Mouse (Mus musculus) G1E (cell line): ENCODE data around the gene Itga3.

Source experiments
- CTCF ChIP-seq: IDR thresholded peaks from 2 replicates; pipeline ENCODE4 v1.5.1; 2012; ENCODE audit warnings: low read depth, low read length, inconsistent platforms, mixed read lengths
- GATA1 ChIP-seq: IDR thresholded peaks from 2 replicates; pipeline ENCODE4 v1.6.1; 2012; ENCODE audit warnings: borderline replicate concordance, low read length, inconsistent platforms, mixed read lengths
- POLR2AphosphoS5 ChIP-seq: IDR thresholded peaks from 2 replicates; pipeline ENCODE4 v1.6.1; 2012; ENCODE audit warnings: low read depth, low read length, inconsistent platforms; ENCODE audit not compliant: insufficient replicate concordance

DNA sequence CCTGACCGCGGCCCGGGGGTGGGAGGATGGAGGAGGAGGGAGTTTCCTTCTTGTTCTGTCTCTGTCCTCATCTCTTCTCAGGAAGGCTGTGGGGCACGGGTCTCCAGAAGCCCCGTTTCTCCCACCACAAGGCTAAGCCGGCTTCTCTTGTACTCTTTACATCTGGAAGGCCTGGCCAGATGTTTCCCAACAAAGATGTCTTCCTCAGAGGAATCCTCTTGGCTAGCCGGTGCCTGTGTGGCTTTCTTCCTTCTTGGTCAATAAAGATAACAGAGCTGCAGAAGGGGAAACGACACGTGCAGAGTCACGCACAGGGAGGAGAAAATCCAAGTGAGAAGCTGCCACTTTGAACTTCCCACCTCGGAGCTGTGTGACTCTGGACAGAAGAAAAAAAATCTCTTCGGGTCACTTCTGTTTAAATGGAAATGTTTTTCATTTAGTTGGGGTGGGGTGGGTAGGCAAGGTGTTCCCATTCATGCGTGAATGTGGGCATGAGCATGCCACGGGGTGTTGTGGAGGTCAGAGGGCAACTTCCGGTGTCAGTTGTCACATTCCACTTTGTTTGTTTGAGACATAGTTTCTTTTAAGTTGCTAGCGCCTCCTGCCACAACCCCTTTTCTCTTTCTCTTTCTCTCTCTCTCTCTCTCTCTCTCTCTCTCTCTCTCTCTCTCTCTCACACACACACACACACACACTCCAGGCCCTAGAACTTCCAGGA lies 24.6 kb upstream of the Itga3 start:
- no peak for TF ChIP-seq CTCF
- TF ChIP-seq POLR2AphosphoS5: no peak
- TF ChIP-seq GATA1: no peak
